Mouse (Mus musculus): ENCODE data around the gene Capza1.

The Capza1 gene

GRCm38 (mm10) chr3:104788561-104789311 lies 75.6 kb downstream of the Capza1 start:
- DNase-seq (ENCODE audit: low read depth, low spot score): no peak

GRCm38 (mm10) chr3:104788075-104788474 lies 76.2 kb downstream of the Capza1 start, which contains the start of gene Rhoc:
TSS of gene Rhoc (plus strand) at chr3:104788375.
- DNase-seq (ENCODE audit: low read depth, low spot score): no peak

GRCm38 (mm10) chr3:104785284-104785683 lies 79.0 kb downstream of the Capza1 start:
- DNase-seq (ENCODE audit: low read depth, low spot score): no peak

GRCm38 (mm10) chr3:104783971-104784500 lies 80.3 kb downstream of the Capza1 start:
- DNase-seq (ENCODE audit: low read depth, low spot score): no peak

- no peak for DNase-seq (ENCODE audit: low read depth, low spot score)
Observed at GRCm38 (mm10) chr3:104782061-104782681, 82.1 kb downstream of the Capza1 start.

- no peak for DNase-seq (ENCODE audit: low read depth, low spot score)
Observed at GRCm38 (mm10) chr3:104781471-104781903, 82.8 kb downstream of the Capza1 start, which contains the start of gene Fam19a3. TSS of gene Fam19a3 (minus strand) at chr3:104781840.

GRCm38 (mm10) chr3:104780561-104781420 lies 83.5 kb downstream of the Capza1 start, which contains the start of gene Ppm1j:
TSS of gene Ppm1j (plus strand) at chr3:104781056.
- no peak for DNase-seq (ENCODE audit: low read depth, low spot score)

GRCm38 (mm10) chr3:104779949-104780348 lies 84.4 kb downstream of the Capza1 start:
- no peak for DNase-seq (ENCODE audit: low read depth, low spot score)

- no peak for DNase-seq (ENCODE audit: low read depth, low spot score)
Observed at GRCm38 (mm10) chr3:104777342-104777741, 87.0 kb downstream of the Capza1 start.

- peak; percentile 68 for DNase-seq (ENCODE audit: low read depth, low spot score)
Observed at GRCm38 (mm10) chr3:104773301-104773700, 91.0 kb downstream of the Capza1 start.
